Mouse (Mus musculus): Measurements from ENCODE around the gene Haus3.

DNA sequence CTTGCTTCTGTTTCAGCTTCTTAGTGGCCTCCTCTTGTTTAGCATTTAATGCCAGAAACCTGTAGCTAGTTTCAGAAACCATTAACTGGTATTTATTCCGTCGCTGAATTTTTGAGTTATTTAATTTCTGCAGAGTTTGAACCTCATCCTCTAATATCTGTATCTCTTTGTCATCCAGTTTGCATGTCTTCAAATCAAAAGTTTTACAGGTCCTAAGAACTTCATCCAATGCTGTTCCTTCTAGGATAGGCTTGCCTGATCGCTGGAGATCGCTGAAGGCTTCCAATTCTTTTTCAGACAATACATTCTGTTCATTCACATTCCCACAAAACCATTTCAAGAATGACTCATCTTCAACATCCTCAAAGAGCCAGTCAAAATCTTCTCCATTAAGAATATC, 1.5 kb downstream of the Haus3 start:
- TF ChIP-seq POLR2A (IDR thresholded peaks at IDR 0.05; ENCODE audit: insufficient read depth, low read depth, low read length) (no peak), CTCF (IDR thresholded peaks at IDR 0.05) (no peak), EP300 (IDR thresholded peaks at IDR 0.05; ENCODE audit: insufficient read depth, low read depth, low read length) (no peak)
